Mouse (Mus musculus) liver, embryonic 14.5 days (tissue): Measurements from ENCODE around the gene Mical3. TPM values are rescaled to one million over a fixed set of nuclear protein-coding genes. Genes with fewer than 3 reads are reported as not detected.

Source experiments
- ATAC-seq: fragments of 200-750 bp; cut with Nextera tagmentation; 2 replicates; pipeline ENCODE4 v1.8.0; 2017; ENCODE audit warnings: moderate number of reproducible peaks, mild to moderate bottlenecking, moderate library complexity; ENCODE audit not compliant: insufficient read depth
- DNase-seq, 3 experiments: peaks; one replicate each; pipeline ENCODE4 v3.0.0-alpha.2; 2012 to 2013; ENCODE audit warnings: low read depth in 3 of 3, low spot score in 3 of 3
- H3K27ac ChIP-seq: fragments of 300-500 bp; sonication (generic); 2 replicates; pipeline ENCODE4 v1.5.1; 2014; ENCODE audit warnings: moderate library complexity, mild to moderate bottlenecking, control low read depth, inconsistent platforms
- H3K27me3 ChIP-seq: fragments of 300-500 bp; sonication (generic); 2 replicates; pipeline ENCODE4 v1.6.1; 2014; ENCODE audit warnings: mild to moderate bottlenecking, low read length, moderate library complexity; ENCODE audit not compliant: control insufficient read depth, insufficient read depth
- H3K36me3 ChIP-seq: fragments of 300-500 bp; sonication (generic); replicated peaks from 2 replicates; pipeline ENCODE4 v1.6.1; 2014; ENCODE audit warnings: low read depth; ENCODE audit not compliant: control insufficient read depth, insufficient read depth
- H3K4me1 ChIP-seq, 2 experiments: fragments of 200-500 bp in 1 of 2; fragments of 300-500 bp in 1 of 2; sonication (generic) in 1 of 2; replicated peaks; 2 replicates each; pipeline ENCODE4 v1.6.1; 2012 to 2014; ENCODE audit warnings: antibody characterized with exemption in 1 of 2, inconsistent platforms in 1 of 2, low read length in 1 of 2; ENCODE audit not compliant: control insufficient read depth in 2 of 2, insufficient read depth in 2 of 2
- H3K4me2 ChIP-seq: fragments of 300-500 bp; sonication (generic); 2 replicates; pipeline ENCODE4 v1.6.1; 2014; ENCODE audit warnings: low read depth, mild to moderate bottlenecking, control low read depth, moderate library complexity
- H3K4me3 ChIP-seq, 2 experiments: fragments of 200-500 bp in 1 of 2; fragments of 300-500 bp in 1 of 2; sonication (generic) in 1 of 2; 2 replicates each; pipeline ENCODE4 v1.5.1; 2012 to 2014; ENCODE audit warnings: low read depth in 2 of 2, low read length in 2 of 2, mild to moderate bottlenecking in 2 of 2, control low read depth in 1 of 2, inconsistent platforms in 1 of 2, moderate library complexity in 1 of 2; ENCODE audit not compliant: insufficient read depth in 1 of 2
- H3K9ac ChIP-seq: fragments of 300-500 bp; sonication (generic); replicated peaks from 2 replicates; pipeline ENCODE4 v1.6.1; 2014; ENCODE audit warnings: mild to moderate bottlenecking, control low read depth, moderate library complexity
- H3K9me3 ChIP-seq: fragments of 300-500 bp; sonication (generic); 2 replicates; pipeline ENCODE4 v1.6.1; 2016; ENCODE audit warnings: low read length, mixed read lengths; ENCODE audit not compliant: control insufficient read depth
- CTCF ChIP-seq: IDR thresholded peaks from 2 replicates; pipeline ENCODE4 v1.5.1; 2016; ENCODE audit warnings: antibody characterized with exemption, low read depth, control low read depth
- EP300 ChIP-seq: IDR thresholded peaks from 2 replicates; pipeline ENCODE4 v1.6.1; 2016; ENCODE audit warnings: antibody characterized with exemption, low read depth
- WGBS: fragments of 180-500 bp; shearing (Covaris S2); extraction: QIAGEN DNeasy Blood & Tissue Kit; methylation state at CpG from one replicate; pipeline ENCODE4 v1.1.7; 2014; ENCODE audit not compliant: insufficient replicate concordance; 5-methylcytosine and 5-hydroxymethylcytosine counted together
- polyA plus RNA-seq, 2 experiments: library from polyadenylated mRNA; depleted of rRNA in 1 of 2; stranded (reverse) in 1 of 2; unstranded in 1 of 2; fragments of >200 nt; fragmentation: Nextera tagmentation in 1 of 2; extraction: Ambion mirVana in 1 of 2; gene quantifications; 2 replicates each; pipeline versions ENCODE4 v1.2.1 to v1.2.3; 2012 to 2014

Gene Mical3
- polyA plus RNA-seq, 2 experiments = 8.1 to 9.4 TPM

- H3K9ac ChIP-seq = no peak overlapping the region
- 38% methylated on average over 3 of the region's 3 CpGs for WGBS
These were observed 3.1 kb downstream of the Mical3 start for GRCm38 (mm10) chr6:121127726-121128125.

GRCm38 (mm10) chr6:121126202-121126601 lies 4.6 kb downstream of the Mical3 start:
- Histone ChIP-seq H3K9ac (no peak overlapping the region), H3K27me3 (peaks cover 16% of the 10 kb centered on the region), H3K4me3 (no peak overlapping the region), H3K4me1 (peaks cover 0 to 4% of the 10 kb centered on the region in 2 experiments; a peak in 1 of 4 replicates), H3K27ac (no peak overlapping the region), H3K4me2 (no peak overlapping the region), H3K36me3 (no peaks in the 10 kb centered on the region), H3K9me3 (no peaks in the 10 kb centered on the region)
- no peak for DNase-seq
- no peak for ATAC-seq
- TF ChIP-seq EP300 = no peak
- no peak for TF ChIP-seq CTCF
- WGBS = 71% methylated on average over 5 of the region's 5 CpGs

More at GRCm38 (mm10) chr6:121127726-121128125, 3.1 kb downstream of the Mical3 start:
- ATAC-seq = no peak
- no peak for DNase-seq
- TF ChIP-seq EP300 (no peak), CTCF (no peak)
- H3K9me3 ChIP-seq = no peaks in the 10 kb centered on the region
- H3K27ac ChIP-seq = no peak overlapping the region
- no peak overlapping the region for H3K4me2 ChIP-seq
- peaks cover 31% of the 10 kb centered on the region for H3K27me3 ChIP-seq
- peaks cover 0 to 4% of the 10 kb centered on the region in 2 experiments; a peak in 1 of 4 replicates for H3K4me1 ChIP-seq
- H3K4me3 ChIP-seq = no peak overlapping the region
- H3K36me3 ChIP-seq = no peaks in the 10 kb centered on the region

- no peak for DNase-seq
- Histone ChIP-seq H3K36me3 (no peaks in the 10 kb centered on the region), H3K27me3 (no peaks in the 10 kb centered on the region), H3K27ac (no peak overlapping the region), H3K4me3 (no peak overlapping the region), H3K9ac (no peak overlapping the region), H3K4me2 (no peak overlapping the region), H3K4me1 (no peaks in the 10 kb centered on the region), H3K9me3 (no peaks in the 10 kb centered on the region)
- ATAC-seq = no peak
- TF ChIP-seq CTCF (no peak), EP300 (no peak)
- 59% methylated on average over 5 of the region's 5 CpGs for WGBS
These were observed 8.0 kb downstream of the Mical3 start for GRCm38 (mm10) chr6:121122739-121123241.

DNA sequence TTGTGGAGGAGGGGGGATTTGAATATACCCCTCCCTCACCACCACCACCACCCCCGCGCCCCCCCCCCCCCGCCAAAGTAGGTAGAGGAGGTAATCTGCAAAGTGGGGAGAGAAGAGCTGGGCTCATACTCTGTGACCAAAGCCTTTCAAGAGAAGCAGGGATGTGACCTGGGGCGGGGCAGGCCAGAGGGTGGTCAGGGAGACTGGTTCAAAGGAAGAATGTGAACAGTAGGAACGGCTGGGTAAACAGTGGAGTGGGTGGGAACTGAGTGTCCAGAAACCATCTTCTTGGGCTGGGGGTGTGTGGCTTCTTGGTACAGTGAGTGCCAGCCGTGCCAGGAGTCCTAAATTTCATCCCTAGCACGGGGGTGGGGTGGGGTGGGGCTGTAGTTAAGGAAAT lies 10.0 kb downstream of the Mical3 start:
- DNase-seq (no peak), ATAC-seq (no peak)
- Histone ChIP-seq H3K4me1 (no peaks in the 10 kb centered on the region), H3K27ac (no peak overlapping the region), H3K27me3 (no peaks in the 10 kb centered on the region), H3K4me3 (no peak overlapping the region), H3K36me3 (no peaks in the 10 kb centered on the region), H3K9ac (no peak overlapping the region), H3K9me3 (no peaks in the 10 kb centered on the region), H3K4me2 (no peak overlapping the region)
- 55% methylated on average over 7 of the region's 7 CpGs for WGBS
- no peak for TF ChIP-seq EP300
- no peak for TF ChIP-seq CTCF

- 74% methylated on average over 15 of the region's 15 CpGs for WGBS
- H3K27me3 ChIP-seq = no peaks in the 10 kb centered on the region
- H3K4me1 ChIP-seq = peaks cover 0 to 3% of the 10 kb centered on the region in 2 experiments; a peak in 2 of 4 replicates
- TF ChIP-seq EP300 (no peak), CTCF (no peak)
- DNase-seq (no peak), ATAC-seq (no peak)
- no peaks in the 10 kb centered on the region for H3K36me3 ChIP-seq
- H3K4me3 ChIP-seq = no peak overlapping the region
- H3K9me3 ChIP-seq = no peaks in the 10 kb centered on the region
- no peak overlapping the region for H3K27ac ChIP-seq
- H3K9ac ChIP-seq = no peak overlapping the region
- H3K4me2 ChIP-seq = no peak overlapping the region
These were observed 12.6 kb downstream of the Mical3 start for GRCm38 (mm10) chr6:121117971-121118755.
